Mouse (Mus musculus): Measurements from ENCODE around the gene Ret.

DNA sequence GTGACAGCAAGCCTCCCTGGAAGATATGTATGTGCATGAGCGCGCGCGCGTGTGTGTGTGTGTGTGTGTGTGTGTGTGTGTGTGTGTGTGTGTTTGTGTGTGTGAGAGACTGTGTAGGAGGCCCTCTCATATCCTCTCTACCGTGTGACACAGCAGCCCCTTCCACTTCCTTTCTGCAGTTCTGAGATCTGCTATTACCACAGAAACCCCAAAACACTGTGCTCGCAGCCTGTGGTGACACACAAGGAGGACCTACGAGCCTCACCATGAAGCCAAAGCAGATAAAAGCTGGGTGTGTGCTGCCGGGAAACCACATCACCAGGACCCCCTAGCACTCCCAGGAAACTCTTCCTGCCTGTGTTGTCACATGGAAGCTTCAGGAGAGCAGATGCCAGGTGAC, 30.5 kb downstream of the Ret start:
- TF ChIP-seq MAX (IDR thresholded peaks at IDR 0.05; ENCODE audit: low read length), result no peak
- no peak for TF ChIP-seq SMC3 (IDR thresholded peaks at IDR 0.05; ENCODE audit: low read depth, low read length)
- no peak for TF ChIP-seq BHLHE40 (IDR thresholded peaks at IDR 0.05; ENCODE audit: borderline replicate concordance, low read depth, low read length)
- no peak for TF ChIP-seq ELF1 (IDR thresholded peaks at IDR 0.05; ENCODE audit: low read depth, low read length)
- TF ChIP-seq E2F4 (IDR thresholded peaks at IDR 0.05; ENCODE audit: borderline replicate concordance, low read depth, low read length), result no peak
- TF ChIP-seq ETS1 (IDR thresholded peaks at IDR 0.05; ENCODE audit: low read depth, low read length), result no peak
- TF ChIP-seq MEF2A (IDR thresholded peaks at IDR 0.05; ENCODE audit: extremely low read depth, insufficient replicate concordance, low read depth, low read length, poor library complexity, severe bottlenecking), result no peak
